Mouse (Mus musculus): ENCODE results near the gene Lrrc75a. TPM values are rescaled to one million over a fixed set of nuclear protein-coding genes. Genes with fewer than 3 reads are reported as not detected.

Lrrc75a gene
- total RNA-seq, 2 experiments from 2014 or later: 18.0 to 20.0 TPM

DNA sequence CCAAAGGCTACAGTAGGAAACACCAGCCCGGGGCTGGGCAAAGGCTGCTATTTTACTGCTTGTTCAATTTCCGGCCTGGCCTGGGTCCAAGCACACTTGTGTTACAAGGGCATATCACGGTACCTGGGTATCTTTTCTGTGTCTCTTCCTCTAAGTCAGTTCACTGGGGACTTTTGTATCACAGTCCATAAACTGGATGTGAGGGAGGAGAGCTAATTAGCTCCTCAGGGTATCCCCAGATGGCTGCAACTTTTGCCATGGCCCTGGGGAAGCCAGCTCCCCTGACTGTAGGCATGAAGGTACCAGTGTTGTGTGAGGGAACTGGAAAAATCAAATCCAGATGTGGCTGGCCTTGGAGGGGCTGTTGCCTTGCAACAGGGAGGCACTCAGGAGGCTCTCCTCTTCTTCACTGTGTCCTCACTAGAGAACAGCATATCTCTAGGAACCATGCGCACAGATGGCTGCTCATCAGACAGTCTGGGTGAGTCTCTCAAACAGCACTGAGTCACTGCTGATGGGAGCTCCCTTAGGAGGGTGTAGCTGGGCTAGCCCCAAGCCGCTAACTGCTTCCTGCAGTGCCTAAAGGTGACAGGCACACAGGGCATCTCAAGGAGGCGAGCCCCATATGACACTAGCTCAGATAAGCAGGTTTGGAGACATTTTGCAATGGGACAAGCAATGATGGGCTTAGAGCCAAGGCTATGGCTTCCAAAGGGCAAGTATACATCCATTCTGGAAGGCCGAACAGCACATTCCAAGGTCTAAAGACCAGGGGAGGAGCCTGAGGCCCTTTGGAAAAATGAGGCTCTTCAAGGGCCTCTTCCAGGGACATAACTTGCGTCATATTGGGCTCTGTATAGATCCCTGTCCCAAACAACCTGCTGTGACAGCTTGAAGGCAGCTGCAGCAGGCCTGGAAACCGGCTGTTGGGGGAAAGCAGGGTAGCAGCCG, 23.7 kb downstream of the Lrrc75a start:
- intact Hi-C loops (cut with DNase I): no loop called here
- peak; percentile 45 to 87 for DNase-seq (ENCODE audit: low spot score in 2 of 2)

- intact Hi-C loops (cut with DNase I): no loop called here
- DNase-seq (ENCODE audit: low spot score in 2 of 2): no peak
Measured at GRCm38 (mm10) chr11:62622850-62623249, 25.5 kb downstream of the Lrrc75a start.

DNA sequence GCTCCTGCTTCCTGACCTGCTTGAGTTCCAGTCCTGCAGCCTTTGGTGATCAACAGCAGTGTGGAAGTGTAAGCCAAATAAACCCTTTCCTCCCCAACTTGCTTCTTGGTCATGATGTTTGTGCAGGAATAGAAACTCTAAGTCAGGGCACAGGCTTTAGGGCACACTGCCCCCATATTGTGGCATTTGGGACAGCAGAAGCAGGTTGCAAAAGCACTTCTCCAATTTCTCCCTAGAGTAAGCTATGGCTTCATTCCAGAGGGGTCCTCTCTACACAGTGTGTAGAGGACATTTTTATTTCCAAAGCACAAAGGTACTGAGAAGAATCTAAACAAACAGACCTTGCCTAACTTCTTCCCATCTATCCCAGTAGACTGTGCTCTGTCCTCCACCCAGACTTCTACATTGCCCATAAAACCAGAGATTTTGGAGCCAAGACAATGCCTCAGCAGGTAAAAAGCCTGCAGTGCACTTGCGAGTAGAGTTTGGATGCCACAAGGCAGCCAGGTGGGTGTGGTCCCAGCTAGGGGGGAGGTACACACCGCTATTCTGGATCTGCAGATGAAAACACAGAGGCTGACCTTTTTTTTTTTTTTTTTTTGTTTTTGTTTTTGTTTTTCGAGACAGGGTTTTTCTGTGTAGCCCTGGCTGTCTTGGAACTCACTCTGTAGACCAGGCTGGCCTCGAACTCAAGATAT, 26.6 kb downstream of the Lrrc75a start:
- no peak for DNase-seq (ENCODE audit: low spot score in 2 of 2)
- intact Hi-C loops (cut with DNase I): no loop called here

DNA sequence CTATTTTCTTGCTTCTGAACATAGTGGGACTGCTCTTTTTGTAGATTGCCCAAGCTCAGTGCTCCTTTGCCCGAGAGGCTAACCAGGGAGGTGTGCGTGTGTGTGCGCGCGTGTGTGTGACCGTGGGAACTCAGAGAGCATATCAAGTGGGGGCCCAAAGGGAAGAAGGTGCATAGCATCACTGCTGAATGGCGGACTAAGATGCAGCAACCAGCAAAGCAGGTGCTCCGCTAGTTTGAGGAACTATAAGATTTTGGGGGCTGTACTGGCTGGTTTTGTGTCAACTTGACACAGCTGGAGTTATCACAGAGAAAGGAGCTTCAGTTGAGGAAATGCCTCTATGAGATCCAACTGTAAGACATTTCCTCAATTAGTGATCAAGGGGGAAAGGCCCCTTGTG, 27.2 kb downstream of the Lrrc75a start:
- no peak for DNase-seq (ENCODE audit: low spot score in 2 of 2)
- intact Hi-C loops (cut with DNase I): no loop called here

- no peak for DNase-seq (ENCODE audit: low spot score in 2 of 2)
- intact Hi-C loops (cut with DNase I): no loop called here
Measured at GRCm38 (mm10) chr11:62615456-62615855, 32.9 kb downstream of the Lrrc75a start.

- intact Hi-C loops (cut with DNase I): no loop called here
- DNase-seq (ENCODE audit: low spot score in 2 of 2): no peak
Measured at GRCm38 (mm10) chr11:62614876-62615410, 33.4 kb downstream of the Lrrc75a start.

DNA sequence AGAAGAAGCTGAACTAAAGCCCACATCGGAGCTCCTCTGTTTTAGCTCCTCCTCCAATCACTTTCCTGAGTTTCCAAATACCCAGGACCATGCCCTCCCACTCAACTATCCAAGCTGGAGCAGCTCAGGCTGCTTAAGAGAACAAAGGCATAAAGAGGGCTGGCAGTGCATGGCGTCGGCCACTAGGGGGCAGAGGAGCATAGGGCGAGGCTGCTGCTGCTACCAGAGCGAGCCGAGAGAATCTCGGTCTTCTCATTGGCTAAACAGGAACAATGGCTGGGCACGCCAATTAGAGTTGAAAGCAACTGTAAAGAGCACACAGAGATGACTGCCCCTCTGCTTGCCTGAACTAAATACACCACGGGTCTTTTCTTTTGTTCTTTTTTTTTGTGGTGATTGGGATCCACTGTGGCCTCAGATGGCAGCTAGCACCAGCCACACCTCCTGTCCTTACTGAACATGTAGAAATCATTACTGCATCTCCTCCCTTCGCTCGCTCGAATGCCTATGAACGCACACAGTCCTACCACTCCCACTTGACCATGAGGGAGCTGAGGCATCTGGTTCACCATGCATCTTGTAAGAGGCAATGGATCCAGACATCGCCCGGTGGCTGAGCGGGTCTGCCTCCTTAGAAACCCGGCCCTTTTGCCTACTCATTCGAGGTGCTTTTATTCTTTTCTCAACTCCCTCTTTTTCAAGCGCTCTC, 34.5 kb downstream of the Lrrc75a start:
- intact Hi-C loops (cut with DNase I): loop anchor here (1.0 to 2.0 kb wide), 2 partner anchors 35 to 61 kb away; partner anchors contain the start of genes Lrrc75a and Mmgt2
- peak; percentile 90 to 96 for DNase-seq (ENCODE audit: low spot score in 2 of 2)

GRCm38 (mm10) chr11:62612604-62613003, 35.7 kb downstream of the Lrrc75a start:
- intact Hi-C loops (cut with DNase I): loop anchor here (1.0 to 2.0 kb wide), 2 partner anchors 36 to 63 kb away; partner anchors contain the start of genes Lrrc75a and Mmgt2
- DNase-seq (ENCODE audit: low spot score in 2 of 2): no peak

DNA sequence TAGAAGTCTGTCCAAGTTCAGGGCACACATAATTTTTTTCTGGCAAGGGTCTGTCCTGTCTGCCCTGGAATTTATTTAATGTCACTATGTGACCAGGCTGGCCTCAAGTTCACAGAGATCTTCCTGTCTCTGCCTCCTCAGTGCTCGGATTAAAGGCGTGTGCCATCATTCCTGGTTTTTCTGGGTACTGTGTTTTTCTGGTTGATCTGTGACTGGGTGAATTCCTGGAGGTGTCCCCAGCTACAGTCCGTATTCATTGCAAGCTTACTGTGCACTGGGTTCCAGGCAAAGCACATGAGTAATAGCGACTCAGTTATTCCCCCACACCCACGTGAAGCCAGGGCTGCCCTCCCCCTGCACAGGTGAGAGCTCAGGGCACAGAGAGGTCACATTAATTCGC, 38.0 kb downstream of the Lrrc75a start:
- DNase-seq (ENCODE audit: low spot score in 2 of 2): no peak
- intact Hi-C loops (cut with DNase I): no loop called here

GRCm38 (mm10) chr11:62608826-62609675, 39.3 kb downstream of the Lrrc75a start:
- DNase-seq (ENCODE audit: low spot score in 2 of 2): no peak
- intact Hi-C loops (cut with DNase I): no loop called here

DNA sequence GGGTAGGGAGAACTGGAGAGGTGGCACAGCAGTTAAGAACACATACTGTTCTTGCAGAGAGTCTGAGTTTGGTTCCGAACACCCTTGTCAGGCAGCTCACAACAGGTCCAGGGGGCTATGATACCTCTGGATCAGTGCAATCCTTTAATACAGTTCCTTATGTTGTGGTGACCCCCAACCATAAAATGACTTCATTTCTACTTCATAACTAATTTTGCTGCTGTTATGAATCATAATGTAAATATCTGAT, 40.4 kb downstream of the Lrrc75a start:
- no peak for DNase-seq (ENCODE audit: low spot score in 2 of 2)

DNA sequence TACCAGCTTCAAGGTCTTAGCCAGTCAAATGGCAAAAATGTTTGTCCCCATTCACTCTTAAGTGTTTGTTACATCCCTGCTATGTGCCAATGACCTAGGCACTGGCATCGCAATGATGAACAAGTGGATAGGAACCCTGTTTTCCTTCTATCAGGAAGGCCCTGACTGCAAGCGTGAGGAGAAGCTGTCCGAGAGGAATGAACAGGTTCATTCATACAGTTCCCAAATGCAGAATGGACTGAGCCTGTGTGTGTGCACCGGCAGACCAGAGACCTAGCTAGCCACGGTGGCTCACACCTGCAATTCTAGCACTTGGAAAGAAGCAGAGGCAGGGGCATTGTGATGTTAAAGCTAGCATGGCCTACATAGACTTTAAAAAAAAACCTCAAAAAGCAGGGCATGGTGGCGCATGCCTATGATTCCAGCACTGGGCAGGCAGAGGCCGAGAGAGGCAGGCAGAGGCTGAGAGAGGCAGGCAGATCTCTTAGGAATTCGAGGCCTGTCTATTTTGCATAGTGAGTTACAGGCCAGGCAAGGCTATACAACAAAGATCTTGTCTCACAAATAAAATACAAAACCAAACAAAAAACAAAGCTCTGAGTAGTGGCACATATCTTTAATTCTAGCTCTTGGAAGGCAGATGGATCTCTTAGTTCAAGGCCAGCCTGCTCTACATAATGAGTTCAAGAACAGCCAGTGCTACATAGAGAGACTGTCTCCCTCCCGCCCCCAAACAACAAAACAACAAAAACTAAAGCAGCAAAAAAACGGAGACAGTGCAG, 41.0 kb downstream of the Lrrc75a start:
- no peak for DNase-seq (ENCODE audit: low spot score in 2 of 2)
- intact Hi-C loops (cut with DNase I): no loop called here

More for the DNA sequence above, 40.4 kb downstream of the Lrrc75a start:
- intact Hi-C loops (cut with DNase I): no loop called here

GRCm38 (mm10) chr11:62606299-62607169, 41.8 kb downstream of the Lrrc75a start:
- DNase-seq (ENCODE audit: low spot score in 2 of 2): no peak
- intact Hi-C loops (cut with DNase I): no loop called here

DNA sequence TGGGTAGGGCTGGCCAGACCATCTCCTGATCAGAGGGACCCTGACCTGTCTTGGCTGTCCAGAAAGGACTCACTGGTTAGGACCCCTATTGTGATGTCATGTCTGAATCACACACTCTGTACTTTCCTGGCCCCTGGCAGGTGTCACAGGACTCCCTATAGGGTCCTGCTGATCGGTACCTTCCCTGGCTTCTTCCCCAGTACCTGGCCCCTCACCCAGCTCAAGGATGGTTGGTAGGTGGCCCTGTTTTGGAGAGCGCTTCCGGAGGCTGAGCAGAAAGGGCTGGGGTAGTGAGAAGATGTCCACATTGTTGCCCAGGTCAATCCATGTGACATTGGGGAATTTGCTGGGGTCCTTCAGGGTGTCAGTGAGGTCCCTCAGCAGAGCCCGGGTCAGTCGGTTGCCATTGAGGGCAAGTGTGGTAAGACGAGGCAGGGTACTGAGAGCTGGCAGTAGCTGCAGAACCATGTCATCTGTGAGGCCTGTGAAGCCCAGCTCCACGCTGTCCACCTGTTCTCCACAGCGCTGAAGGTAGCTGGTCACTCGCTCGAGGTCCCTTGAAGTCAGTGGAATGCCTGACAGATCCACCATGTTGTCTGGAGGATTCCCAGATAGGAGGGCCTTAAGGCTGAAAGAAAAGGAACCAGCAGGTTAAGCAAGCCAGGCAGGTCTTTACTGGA, 42.6 kb downstream of the Lrrc75a start:
- intact Hi-C loops (cut with DNase I): no loop called here
- DNase-seq (ENCODE audit: low spot score in 2 of 2): no peak

DNA sequence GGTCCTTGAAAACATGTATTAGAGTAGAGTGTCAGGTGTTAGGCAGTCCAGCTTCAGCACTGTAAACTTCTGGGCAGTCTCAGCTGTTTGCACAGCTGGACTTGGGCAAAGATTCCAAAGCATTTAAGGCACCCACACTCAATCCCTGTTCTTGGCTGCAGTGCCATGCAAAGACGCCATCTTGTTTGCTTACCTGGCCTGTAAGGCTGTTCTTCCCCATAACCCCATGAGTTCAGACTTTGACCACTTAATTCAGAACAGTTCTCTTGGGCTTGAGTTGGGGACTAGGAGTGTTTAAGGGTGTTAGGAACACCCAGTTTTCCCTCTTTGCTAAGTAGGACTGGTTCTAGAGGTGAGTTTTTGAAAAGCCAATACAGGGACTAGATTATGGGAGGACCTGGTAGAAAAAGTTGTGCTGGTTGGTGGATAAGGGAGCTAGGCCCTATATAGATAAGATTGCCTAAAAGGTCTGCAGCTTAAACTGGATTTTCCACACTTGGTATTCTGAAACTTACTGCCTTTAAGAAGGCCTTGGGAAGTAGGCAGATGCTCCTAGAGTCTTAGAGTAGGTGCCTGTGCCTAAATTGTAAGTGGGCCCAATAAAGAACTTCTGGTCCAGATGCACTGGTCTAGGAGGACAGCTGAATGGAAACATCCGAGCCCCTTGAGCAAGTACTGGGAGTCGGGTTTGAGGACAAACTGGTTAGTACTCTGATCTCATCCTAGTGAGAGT, 43.3 kb downstream of the Lrrc75a start:
- no peak for DNase-seq (ENCODE audit: low spot score in 2 of 2)
- intact Hi-C loops (cut with DNase I): no loop called here

GRCm38 (mm10) chr11:62604123-62604706, 44.1 kb downstream of the Lrrc75a start:
- DNase-seq (ENCODE audit: low spot score in 2 of 2): no peak
- intact Hi-C loops (cut with DNase I): no loop called here
